In genomic region chr11:18753246-18753645, GRCm38 (mm10) we compare ENCODE assay signal across 20 mouse cellular contexts.
A peak's percentile ranks its signal among the peaks of the same experiment; 100 is the strongest.
DNase-seq lines count a peak whose midpoint lies in the region; ATAC-seq lines count a peak whose summit lies in the region.
"Had no signal": no experiment of that assay in that cellular context is flagged by ENCODE, and none has a peak within 500 bp of the region (broad histone marks: within the 10 kb centered on the region; RNA-seq: fewer than 3 reads in every experiment).

No protein-coding gene starts in this region.

- no peaks in the 10 kb centered on the region for H3K36me3 ChIP-seq in hindbrain, embryonic 14.5 days (replicated peaks; ENCODE audit: control insufficient read depth, insufficient read depth)
- H3K36me3 ChIP-seq in hindbrain, embryonic 16.5 days (ENCODE audit: control insufficient read depth, insufficient read depth, low read length), result no peaks in the 10 kb centered on the region
- H3K36me3 ChIP-seq in stomach, embryonic 14.5 days (ENCODE audit: control insufficient read depth, insufficient read depth, low read length), result no peaks in the 10 kb centered on the region
- H3K36me3 ChIP-seq: forebrain, embryonic 10.5 days; heart, embryonic 10.5 days; limb, embryonic 13.5 days; liver, embryonic 13.5 days; lung, embryonic 15.5 days; midbrain, embryonic 10.5 days had no signal

- H3K9me3 ChIP-seq in hindbrain, embryonic 14.5 days (ENCODE audit: control insufficient read depth, low read length), result no peaks in the 10 kb centered on the region
- no peaks in the 10 kb centered on the region for H3K9me3 ChIP-seq in hindbrain, embryonic 16.5 days (ENCODE audit: control insufficient read depth, low read length)
- no peaks in the 10 kb centered on the region for H3K9me3 ChIP-seq in stomach, embryonic 14.5 days (ENCODE audit: control insufficient read depth, low read depth, low read length)
- H3K9me3 ChIP-seq: forebrain, embryonic 10.5 days; heart, embryonic 10.5 days; limb, embryonic 13.5 days; liver, embryonic 13.5 days; lung, embryonic 15.5 days; midbrain, embryonic 10.5 days had no signal

- H3K27me3 ChIP-seq in hindbrain, embryonic 14.5 days (ENCODE audit: control insufficient read depth, insufficient read depth, low read length), result no peaks in the 10 kb centered on the region
- H3K27me3 ChIP-seq in hindbrain, embryonic 16.5 days (replicated peaks; ENCODE audit: control insufficient read depth, insufficient read depth, low read length), result no peaks in the 10 kb centered on the region
- H3K27me3 ChIP-seq in stomach, embryonic 14.5 days (ENCODE audit: control insufficient read depth, insufficient read depth, low read length), result no peaks in the 10 kb centered on the region
- H3K27me3 ChIP-seq: liver, embryonic 13.5 days; lung, embryonic 15.5 days had no signal

- no peak overlapping the region for H3K9ac ChIP-seq in hindbrain, embryonic 14.5 days
- no peak overlapping the region for H3K9ac ChIP-seq in hindbrain, embryonic 16.5 days (ENCODE audit: low read depth, low read length)
- no peak overlapping the region for H3K9ac ChIP-seq in stomach, embryonic 14.5 days (replicated peaks; ENCODE audit: low read depth, low read length)
- H3K9ac ChIP-seq: limb, embryonic 13.5 days; liver, embryonic 13.5 days; lung, embryonic 15.5 days had no signal

- H3K4me1 ChIP-seq in hindbrain, embryonic 14.5 days (replicated peaks; ENCODE audit: control insufficient read depth, insufficient read depth, low read length), result peaks cover 62% of the 10 kb centered on the region
- peaks cover 9% of the 10 kb centered on the region for H3K4me1 ChIP-seq in hindbrain, embryonic 16.5 days (ENCODE audit: control insufficient read depth, insufficient read depth, low read depth, low read length)
- peaks cover 45% of the 10 kb centered on the region for H3K4me1 ChIP-seq in stomach, embryonic 14.5 days (ENCODE audit: control insufficient read depth, insufficient read depth, low read length)

- ATAC-seq in hindbrain, embryonic 14.5 days (ENCODE audit: low FRiP score), result no peak
- ATAC-seq in hindbrain, embryonic 16.5 days, result no peak
- ATAC-seq in stomach, embryonic 14.5 days (ENCODE audit: insufficient number of reproducible peaks, insufficient read depth, low FRiP score, low read depth), result 0 out of 2 replicates have a peak, but pooled peaks have one; percentile 10
- no peak for ATAC-seq in frontal cortex, adult (ENCODE audit: low TSS enrichment)

- WGBS in hindbrain, embryonic 14.5 days, result 74% methylated on average over 1 of the region's 1 CpGs
- 78% methylated on average over 1 of the region's 1 CpGs for WGBS in hindbrain, embryonic 16.5 days
- WGBS in stomach, embryonic 14.5 days, result 15% methylated on average over 1 of the region's 1 CpGs

- peak overlapping the region; percentile 90 for H3K27ac ChIP-seq in hindbrain, embryonic 14.5 days
- H3K27ac ChIP-seq in hindbrain, embryonic 16.5 days (ENCODE audit: low read depth, low read length), result no peak overlapping the region
- peak overlapping the region; percentile 96 for H3K27ac ChIP-seq in stomach, embryonic 14.5 days (ENCODE audit: low read length)
- H3K27ac ChIP-seq: forebrain, embryonic 10.5 days; gastrocnemius, adult 2 months; layer of hippocampus, adult 2 months; limb, embryonic 13.5 days; lung, embryonic 15.5 days; macrophage; midbrain, embryonic 10.5 days had no signal

- peak overlapping the region; percentile 54; the same call in 1 of the 2 replicates for H3K4me2 ChIP-seq in hindbrain, embryonic 14.5 days (replicated peaks)
- H3K4me2 ChIP-seq in hindbrain, embryonic 16.5 days (ENCODE audit: low read length), result peak overlapping the region; percentile 27; the same call in 1 of the 2 replicates
- H3K4me2 ChIP-seq in stomach, embryonic 14.5 days (replicated peaks; ENCODE audit: low read depth, low read length), result peak overlapping the region; percentile 31; the same call in 1 of the 2 replicates
- H3K4me2 ChIP-seq: limb, embryonic 13.5 days had no signal

- H3K4me3 ChIP-seq in hindbrain, embryonic 14.5 days (replicated peaks; ENCODE audit: low read length), result no peak overlapping the region
- no peak overlapping the region for H3K4me3 ChIP-seq in hindbrain, embryonic 16.5 days (ENCODE audit: low read length)
- no peak overlapping the region for H3K4me3 ChIP-seq in stomach, embryonic 14.5 days (ENCODE audit: low read depth, low read length)
- H3K4me3 ChIP-seq: forebrain, embryonic 10.5 days; gastrocnemius, adult 2 months; layer of hippocampus, adult 2 months; limb, embryonic 13.5 days; lung, embryonic 15.5 days; midbrain, embryonic 10.5 days had no signal

- DNase-seq in cerebellum, postnatal 25 days, result peak; percentile 28
- no peak for DNase-seq in cerebellum, adult 11-12 months
- no peak for DNase-seq in hindbrain, embryonic 14.5 days (ENCODE audit: low spot score)
- no peak for DNase-seq in adrenal gland, adult (ENCODE audit: inconsistent age in 2 of 2, low spot score in 1 of 2)
- DNase-seq: gastrocnemius, adult 2 months; heart, postnatal 10 days; kidney, adult 11 months; kidney, postnatal 14 days; layer of hippocampus, postnatal 36 days; liver, embryonic 13.5 days had no signal

Comparison
In these comparisons a context has a peak if more than half of its experiments do, and no peak if none do; other contexts are left out.
1. DNase-seq: peak in cerebellum, postnatal 25 days (2 of 2); none in cerebellum, adult 11-12 months (single experiment), hindbrain, embryonic 14.5 days (single experiment) and adrenal gland, adult (0 of 2).
2. Peak in every context shown above with its lines, with median percentiles within 50 percentile points of each other: H3K4me2 ChIP-seq.